Mouse (Mus musculus): ENCODE data around the gene Pds5b.

DNA sequence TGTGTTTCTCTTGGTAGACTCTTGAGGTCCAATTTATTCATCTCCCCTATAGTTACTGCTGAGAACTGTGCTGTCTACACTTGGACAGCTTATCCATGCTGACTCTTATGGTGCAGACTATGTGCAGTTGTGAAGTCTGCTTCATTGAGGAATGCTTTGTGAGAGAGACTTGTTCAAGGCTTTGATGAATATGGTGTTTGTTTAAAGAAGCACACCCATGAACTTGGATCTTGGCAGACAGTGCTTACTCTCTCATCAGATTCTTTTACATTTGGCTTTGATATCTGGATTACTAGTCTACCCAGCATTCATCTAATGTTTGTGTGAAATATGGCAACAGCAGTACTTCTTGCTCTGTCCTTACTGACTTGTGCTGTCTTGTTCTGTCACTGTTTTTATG is 39.9 kb downstream of the Pds5b start:
- TF ChIP-seq CTCF (IDR thresholded peaks at IDR 0.05; ENCODE audit: low read depth) (no peak), EP300 (IDR thresholded peaks at IDR 0.05; ENCODE audit: low read depth) (no peak)

Measured in liver, postnatal 0 days (tissue).